Mouse (Mus musculus) limb, embryonic 12.5 days (tissue): Measurements from ENCODE around the gene Ahcyl2. TPM values are rescaled to one million over a fixed set of nuclear protein-coding genes. Genes with fewer than 3 reads are reported as not detected.

Source experiments
- ATAC-seq: fragments of 200-750 bp; cut with Nextera tagmentation; 2 replicates; pipeline ENCODE4 v1.8.0; 2017; ENCODE audit warnings: low read depth, moderate TSS enrichment; ENCODE audit not compliant: insufficient number of reproducible peaks, insufficient read depth, low FRiP score, low TSS enrichment
- H3K27ac ChIP-seq: fragments of 300-500 bp; sonication (generic); 2 replicates; pipeline ENCODE4 v1.5.1; 2016; ENCODE audit warnings: mild to moderate bottlenecking, moderate library complexity
- H3K27me3 ChIP-seq: fragments of 300-500 bp; sonication (generic); 2 replicates; pipeline ENCODE4 v1.6.1; 2016; ENCODE audit warnings: mild to moderate bottlenecking, moderate library complexity
- H3K36me3 ChIP-seq: fragments of 300-500 bp; sonication (generic); 2 replicates; pipeline ENCODE4 v1.6.1; 2016; ENCODE audit warnings: mild to moderate bottlenecking, moderate library complexity
- H3K4me1 ChIP-seq: fragments of 300-500 bp; sonication (generic); replicated peaks from 2 replicates; pipeline ENCODE4 v1.6.1; 2016
- H3K4me2 ChIP-seq: fragments of 300-500 bp; sonication (generic); 2 replicates; pipeline ENCODE4 v1.6.1; 2016; ENCODE audit warnings: mild to moderate bottlenecking, moderate library complexity
- H3K4me3 ChIP-seq: fragments of 300-500 bp; sonication (generic); replicated peaks from 2 replicates; pipeline ENCODE4 v1.5.1; 2016; ENCODE audit warnings: mild to moderate bottlenecking
- H3K9ac ChIP-seq: fragments of 300-500 bp; sonication (generic); replicated peaks from 2 replicates; pipeline ENCODE4 v1.6.1; 2016; ENCODE audit warnings: mild to moderate bottlenecking, moderate library complexity
- H3K9me3 ChIP-seq: fragments of 300-500 bp; sonication (generic); 2 replicates; pipeline ENCODE4 v1.6.1; 2016; ENCODE audit warnings: mild to moderate bottlenecking, moderate library complexity
- WGBS: fragments of 180-500 bp; shearing (Covaris S2); methylation state at CpG from one replicate; pipeline ENCODE4 v1.1.7; 2016; 5-methylcytosine and 5-hydroxymethylcytosine counted together
- polyA plus RNA-seq: library from polyadenylated mRNA; unstranded; fragments of >200 nt; fragmentation: Nextera tagmentation; extraction: Ambion mirVana; gene quantifications from 2 replicates; pipeline ENCODE4 v1.2.1, GENCODE M21; 2016

Gene Ahcyl2
- polyA plus RNA-seq, 1 experiment from 2014 or later, result 23.9 TPM

GRCm38 (mm10) chr6:29853213-29853899 is 85.5 kb downstream of the Ahcyl2 start:
- Histone ChIP-seq H3K4me1 (peaks cover 15% of the 10 kb centered on the region), H3K9ac (peak overlapping the region; percentile 37; the same call in 1 of the 2 replicates), H3K4me2 (peak overlapping the region; percentile 51), H3K27ac (peak overlapping the region; percentile 42; the same call in 1 of the 2 replicates), H3K27me3 (no peaks in the 10 kb centered on the region), H3K9me3 (no peaks in the 10 kb centered on the region), H3K4me3 (peak overlapping the region; percentile 20), H3K36me3 (peaks cover 3% of the 10 kb centered on the region; the same call in 1 of the 2 replicates)
- ATAC-seq, result no peak
- 26% methylated on average over 12 of the region's 12 CpGs for WGBS

- 88% methylated on average over 6 of the region's 6 CpGs for WGBS
- H3K27ac ChIP-seq, result no peak overlapping the region
- 0 out of 2 replicates have a peak overlapping the region, but pooled peaks have one; percentile 51 for H3K4me2 ChIP-seq
- H3K9me3 ChIP-seq, result no peaks in the 10 kb centered on the region
- H3K4me1 ChIP-seq, result peaks cover 18% of the 10 kb centered on the region
- peak overlapping the region; percentile 37; the same call in 1 of the 2 replicates for H3K9ac ChIP-seq
- no peaks in the 10 kb centered on the region for H3K27me3 ChIP-seq
- H3K36me3 ChIP-seq, result peaks cover 3% of the 10 kb centered on the region; the same call in 1 of the 2 replicates
- no peak overlapping the region for H3K4me3 ChIP-seq
- no peak for ATAC-seq
Measured at GRCm38 (mm10) chr6:29853900-29854390, 86.1 kb downstream of the Ahcyl2 start.

- H3K9ac ChIP-seq, result no peak overlapping the region
- H3K27ac ChIP-seq, result peak overlapping the region; percentile 47
- H3K27me3 ChIP-seq, result no peaks in the 10 kb centered on the region
- 69% methylated on average over 6 of the region's 6 CpGs for WGBS
- no peak for ATAC-seq
- H3K36me3 ChIP-seq, result peaks cover 3% of the 10 kb centered on the region; the same call in 1 of the 2 replicates
- H3K4me2 ChIP-seq, result no peak overlapping the region
- H3K9me3 ChIP-seq, result peaks cover 7% of the 10 kb centered on the region; the same call in 1 of the 2 replicates
- H3K4me1 ChIP-seq, result peaks cover 28% of the 10 kb centered on the region
- H3K4me3 ChIP-seq, result no peak overlapping the region
Measured at GRCm38 (mm10) chr6:29858619-29859018, 90.8 kb downstream of the Ahcyl2 start.

GRCm38 (mm10) chr6:29859344-29859743 is 91.5 kb downstream of the Ahcyl2 start:
- Histone ChIP-seq H3K36me3 (peaks cover 5% of the 10 kb centered on the region; the same call in 1 of the 2 replicates), H3K9me3 (peaks cover 7% of the 10 kb centered on the region; the same call in 1 of the 2 replicates), H3K9ac (no peak overlapping the region), H3K4me3 (no peak overlapping the region), H3K4me2 (0 out of 2 replicates have a peak overlapping the region, but pooled peaks have one; percentile 1), H3K4me1 (peaks cover 25% of the 10 kb centered on the region), H3K27ac (peak overlapping the region; percentile 81), H3K27me3 (no peaks in the 10 kb centered on the region)
- 29% methylated on average over 4 of the region's 4 CpGs for WGBS
- peak; percentile 59; the same call in 1 of the 2 replicates for ATAC-seq

GRCm38 (mm10) chr6:29860238-29860637 is 92.4 kb downstream of the Ahcyl2 start:
- Histone ChIP-seq H3K36me3 (peaks cover 5% of the 10 kb centered on the region; the same call in 1 of the 2 replicates), H3K4me2 (no peak overlapping the region), H3K4me3 (no peak overlapping the region), H3K27me3 (no peaks in the 10 kb centered on the region), H3K9me3 (peaks cover 7% of the 10 kb centered on the region; the same call in 1 of the 2 replicates), H3K4me1 (peaks cover 25% of the 10 kb centered on the region), H3K9ac (no peak overlapping the region), H3K27ac (peak overlapping the region; percentile 81; the same call in 1 of the 2 replicates)
- peak; percentile 66; the same call in 1 of the 2 replicates for ATAC-seq
- WGBS, result 81% methylated on average over 3 of the region's 3 CpGs

- WGBS, result 77% methylated on average over 2 of the region's 2 CpGs
- peaks cover 7% of the 10 kb centered on the region; the same call in 1 of the 2 replicates for H3K9me3 ChIP-seq
- no peak overlapping the region for H3K4me3 ChIP-seq
- H3K36me3 ChIP-seq, result peaks cover 5% of the 10 kb centered on the region; the same call in 1 of the 2 replicates
- H3K4me2 ChIP-seq, result no peak overlapping the region
- H3K9ac ChIP-seq, result no peak overlapping the region
- H3K27ac ChIP-seq, result no peak overlapping the region
- peaks cover 17% of the 10 kb centered on the region for H3K4me1 ChIP-seq
- H3K27me3 ChIP-seq, result no peaks in the 10 kb centered on the region
- no peak for ATAC-seq
Measured at GRCm38 (mm10) chr6:29864926-29865325, 97.1 kb downstream of the Ahcyl2 start.

- H3K9me3 ChIP-seq, result peaks cover 7% of the 10 kb centered on the region; the same call in 1 of the 2 replicates
- H3K9ac ChIP-seq, result no peak overlapping the region
- no peaks in the 10 kb centered on the region for H3K27me3 ChIP-seq
- H3K4me3 ChIP-seq, result no peak overlapping the region
- peaks cover 13% of the 10 kb centered on the region; the same call in 1 of the 2 replicates for H3K36me3 ChIP-seq
- no peak overlapping the region for H3K4me2 ChIP-seq
- 82% methylated on average over 9 of the region's 9 CpGs for WGBS
- no peak for ATAC-seq
- no peak overlapping the region for H3K27ac ChIP-seq
- H3K4me1 ChIP-seq, result peaks cover 15% of the 10 kb centered on the region
Measured at GRCm38 (mm10) chr6:29866935-29867724, 99.3 kb downstream of the Ahcyl2 start.

GRCm38 (mm10) chr6:29868341-29868895 is 100.6 kb downstream of the Ahcyl2 start:
- no peak overlapping the region for H3K4me3 ChIP-seq
- no peaks in the 10 kb centered on the region for H3K9me3 ChIP-seq
- 58% methylated on average over 2 of the region's 2 CpGs for WGBS
- no peak overlapping the region for H3K4me2 ChIP-seq
- ATAC-seq, result no peak
- peaks cover 15% of the 10 kb centered on the region for H3K4me1 ChIP-seq
- H3K9ac ChIP-seq, result no peak overlapping the region
- peaks cover 11% of the 10 kb centered on the region; the same call in 1 of the 2 replicates for H3K36me3 ChIP-seq
- no peak overlapping the region for H3K27ac ChIP-seq
- H3K27me3 ChIP-seq, result no peaks in the 10 kb centered on the region

GRCm38 (mm10) chr6:29873654-29874053 is 105.8 kb downstream of the Ahcyl2 start:
- Histone ChIP-seq H3K9me3 (no peaks in the 10 kb centered on the region), H3K4me3 (no peak overlapping the region), H3K36me3 (peaks cover 20% of the 10 kb centered on the region; the same call in 1 of the 2 replicates), H3K27me3 (no peaks in the 10 kb centered on the region), H3K27ac (no peak overlapping the region), H3K9ac (no peak overlapping the region), H3K4me1 (peaks cover 8% of the 10 kb centered on the region), H3K4me2 (no peak overlapping the region)
- WGBS, result 77% methylated on average over 2 of the region's 2 CpGs
- no peak for ATAC-seq

GRCm38 (mm10) chr6:29875576-29875975 is 107.8 kb downstream of the Ahcyl2 start:
- no peak overlapping the region for H3K4me3 ChIP-seq
- H3K9me3 ChIP-seq, result no peaks in the 10 kb centered on the region
- H3K27ac ChIP-seq, result no peak overlapping the region
- no peak overlapping the region for H3K4me2 ChIP-seq
- no peak for ATAC-seq
- H3K27me3 ChIP-seq, result no peaks in the 10 kb centered on the region
- H3K9ac ChIP-seq, result no peak overlapping the region
- 90% methylated on average over 5 of the region's 5 CpGs for WGBS
- peaks cover 33% of the 10 kb centered on the region for H3K36me3 ChIP-seq
- H3K4me1 ChIP-seq, result no peaks in the 10 kb centered on the region
